Mouse (Mus musculus): ENCODE measurements at regions not wholly inside any gene's neighbourhood (a gene's known extent, or its start where the extent isn't known, plus 50 kb on each side); places are given as distances from the start of the nearest gene placed in this dataset.

- ATAC-seq (replicated peaks) = no peak
- no peak overlapping the region for H3K4me3 ChIP-seq
- 85% methylated on average over 1 of the region's 1 CpGs for WGBS
These were observed 577.4 kb upstream of the Nrp1 start for GRCm38 (mm10) chr8:127781011-127781410.

GRCm38 (mm10) chr8:127792611-127793010 is 565.8 kb upstream of the Nrp1 start:
- 90% methylated on average over 5 of the region's 5 CpGs for WGBS
- Histone ChIP-seq H3K4me2 (replicated peaks) (no peak overlapping the region), H3K4me3 (no peak overlapping the region), H3K27me3 (no peaks in the 10 kb centered on the region), H3K9ac (replicated peaks) (no peak overlapping the region), H3K36me3 (no peaks in the 10 kb centered on the region), H3K9me3 (no peaks in the 10 kb centered on the region), H3K4me1 (0 out of 2 replicates have a peak, but pooled peaks cover 2% of the 10 kb centered on the region), H3K27ac (replicated peaks) (no peak overlapping the region)
- ATAC-seq (replicated peaks) = no peak

More at GRCm38 (mm10) chr8:127781011-127781410, 577.4 kb upstream of the Nrp1 start:
- no peaks in the 10 kb centered on the region for H3K9me3 ChIP-seq
- H3K36me3 ChIP-seq = no peaks in the 10 kb centered on the region
- no peaks in the 10 kb centered on the region for H3K27me3 ChIP-seq
- no peak overlapping the region for H3K27ac ChIP-seq (replicated peaks)
- H3K4me1 ChIP-seq = peaks cover 14% of the 10 kb centered on the region
- H3K9ac ChIP-seq (replicated peaks) = no peak overlapping the region
- no peak overlapping the region for H3K4me2 ChIP-seq (replicated peaks)

- no peak overlapping the region for H3K4me3 ChIP-seq
- peaks cover 3% of the 10 kb centered on the region; the same call in 1 of the 2 replicates for H3K4me1 ChIP-seq
- H3K27me3 ChIP-seq = no peaks in the 10 kb centered on the region
- no peak for ATAC-seq (replicated peaks)
- H3K9ac ChIP-seq (replicated peaks) = no peak overlapping the region
- H3K27ac ChIP-seq (replicated peaks) = no peak overlapping the region
- no peaks in the 10 kb centered on the region for H3K36me3 ChIP-seq
- no peak overlapping the region for H3K4me2 ChIP-seq (replicated peaks)
- 89% methylated on average over 6 of the region's 6 CpGs for WGBS
- no peaks in the 10 kb centered on the region for H3K9me3 ChIP-seq
These were observed 558.4 kb upstream of the Nrp1 start for GRCm38 (mm10) chr8:127799849-127800471.

GRCm38 (mm10) chr8:127802136-127802535 is 556.3 kb upstream of the Nrp1 start:
- Histone ChIP-seq H3K27me3 (no peaks in the 10 kb centered on the region), H3K9ac (replicated peaks) (no peak overlapping the region), H3K4me3 (no peak overlapping the region), H3K27ac (replicated peaks) (no peak overlapping the region), H3K36me3 (no peaks in the 10 kb centered on the region), H3K9me3 (no peaks in the 10 kb centered on the region), H3K4me1 (peaks cover 3% of the 10 kb centered on the region; the same call in 1 of the 2 replicates), H3K4me2 (replicated peaks) (no peak overlapping the region)
- ATAC-seq (replicated peaks) = no peak
- WGBS = 75% methylated on average over 7 of the region's 7 CpGs

GRCm38 (mm10) chr8:127802661-127803333 is 555.6 kb upstream of the Nrp1 start:
- Histone ChIP-seq H3K27ac (replicated peaks) (no peak overlapping the region), H3K9me3 (no peaks in the 10 kb centered on the region), H3K27me3 (no peaks in the 10 kb centered on the region)

GRCm38 (mm10) chr8:127809203-127810155 is 548.9 kb upstream of the Nrp1 start:
- WGBS = 70% methylated on average over 7 of the region's 7 CpGs

More at GRCm38 (mm10) chr8:127802661-127803333, 555.6 kb upstream of the Nrp1 start:
- Histone ChIP-seq H3K4me3 (no peak overlapping the region), H3K4me2 (replicated peaks) (no peak overlapping the region), H3K4me1 (peaks cover 3% of the 10 kb centered on the region; the same call in 1 of the 2 replicates), H3K9ac (replicated peaks) (no peak overlapping the region), H3K36me3 (no peaks in the 10 kb centered on the region)
- WGBS = 39% methylated on average over 5 of the region's 5 CpGs
- no peak for ATAC-seq (replicated peaks)

GRCm38 (mm10) chr8:127811338-127811737 is 547.1 kb upstream of the Nrp1 start:
- no peak overlapping the region for H3K4me2 ChIP-seq (replicated peaks)
- 83% methylated on average over 8 of the region's 8 CpGs for WGBS
- no peaks in the 10 kb centered on the region for H3K9me3 ChIP-seq
- no peaks in the 10 kb centered on the region for H3K4me1 ChIP-seq
- no peak overlapping the region for H3K27ac ChIP-seq (replicated peaks)
- ATAC-seq (replicated peaks) = no peak
- no peak overlapping the region for H3K4me3 ChIP-seq
- no peak overlapping the region for H3K9ac ChIP-seq (replicated peaks)
- no peaks in the 10 kb centered on the region for H3K27me3 ChIP-seq
- no peaks in the 10 kb centered on the region for H3K36me3 ChIP-seq

More at GRCm38 (mm10) chr8:127809203-127810155, 548.9 kb upstream of the Nrp1 start:
- no peak overlapping the region for H3K27ac ChIP-seq (replicated peaks)
- H3K27me3 ChIP-seq = no peaks in the 10 kb centered on the region
- ATAC-seq (replicated peaks) = no peak
- no peaks in the 10 kb centered on the region for H3K4me1 ChIP-seq
- H3K9ac ChIP-seq (replicated peaks) = no peak overlapping the region
- no peaks in the 10 kb centered on the region for H3K9me3 ChIP-seq
- H3K4me2 ChIP-seq (replicated peaks) = no peak overlapping the region
- no peaks in the 10 kb centered on the region for H3K36me3 ChIP-seq
- no peak overlapping the region for H3K4me3 ChIP-seq

GRCm38 (mm10) chr8:127814785-127815523 is 543.5 kb upstream of the Nrp1 start:
- Histone ChIP-seq H3K27ac (replicated peaks) (no peak overlapping the region), H3K36me3 (no peaks in the 10 kb centered on the region), H3K4me3 (no peak overlapping the region), H3K9me3 (no peaks in the 10 kb centered on the region), H3K9ac (replicated peaks) (no peak overlapping the region), H3K27me3 (no peaks in the 10 kb centered on the region), H3K4me2 (replicated peaks) (no peak overlapping the region), H3K4me1 (no peaks in the 10 kb centered on the region)
- WGBS = 82% methylated on average over 9 of the region's 9 CpGs
- ATAC-seq (replicated peaks) = no peak

- Histone ChIP-seq H3K9ac (replicated peaks) (no peak overlapping the region), H3K36me3 (no peaks in the 10 kb centered on the region), H3K27ac (replicated peaks) (no peak overlapping the region), H3K4me3 (no peak overlapping the region), H3K4me1 (no peaks in the 10 kb centered on the region), H3K9me3 (no peaks in the 10 kb centered on the region), H3K4me2 (replicated peaks) (no peak overlapping the region), H3K27me3 (no peaks in the 10 kb centered on the region)
- WGBS = 83% methylated on average over 1 of the region's 1 CpGs
- no peak for ATAC-seq (replicated peaks)
These were observed 537.6 kb upstream of the Nrp1 start for GRCm38 (mm10) chr8:127820741-127821170.

- no peak overlapping the region for H3K4me2 ChIP-seq (replicated peaks)
- H3K27me3 ChIP-seq = no peaks in the 10 kb centered on the region
- no peaks in the 10 kb centered on the region for H3K4me1 ChIP-seq
- 95% methylated on average over 1 of the region's 1 CpGs for WGBS
- H3K9me3 ChIP-seq = no peaks in the 10 kb centered on the region
- H3K27ac ChIP-seq (replicated peaks) = no peak overlapping the region
- no peak for ATAC-seq (replicated peaks)
- no peaks in the 10 kb centered on the region for H3K36me3 ChIP-seq
- H3K9ac ChIP-seq (replicated peaks) = no peak overlapping the region
- no peak overlapping the region for H3K4me3 ChIP-seq
These were observed 536.8 kb upstream of the Nrp1 start for GRCm38 (mm10) chr8:127821646-127822045.

- Histone ChIP-seq H3K4me1 (no peaks in the 10 kb centered on the region), H3K4me3 (no peak overlapping the region), H3K9me3 (no peaks in the 10 kb centered on the region), H3K9ac (replicated peaks) (no peak overlapping the region), H3K4me2 (replicated peaks) (no peak overlapping the region), H3K27me3 (no peaks in the 10 kb centered on the region), H3K36me3 (no peaks in the 10 kb centered on the region), H3K27ac (replicated peaks) (no peak overlapping the region)
- no peak for ATAC-seq (replicated peaks)
- WGBS = 90% methylated on average over 2 of the region's 2 CpGs
These were observed 533.4 kb upstream of the Nrp1 start for GRCm38 (mm10) chr8:127825041-127825440.
